Mouse (Mus musculus): ENCODE data around the gene Gne. TPM values are rescaled to one million over a fixed set of nuclear protein-coding genes. Genes with fewer than 3 reads are reported as not detected.
"Not testable (repeated sequence)": the region's sequence is repeated elsewhere in the genome, so short reads cannot be mapped to it uniquely, and the experiment has no call there.

Gene Gne
- polyA plus RNA-seq, 1 experiment: 15.1 TPM

DNA sequence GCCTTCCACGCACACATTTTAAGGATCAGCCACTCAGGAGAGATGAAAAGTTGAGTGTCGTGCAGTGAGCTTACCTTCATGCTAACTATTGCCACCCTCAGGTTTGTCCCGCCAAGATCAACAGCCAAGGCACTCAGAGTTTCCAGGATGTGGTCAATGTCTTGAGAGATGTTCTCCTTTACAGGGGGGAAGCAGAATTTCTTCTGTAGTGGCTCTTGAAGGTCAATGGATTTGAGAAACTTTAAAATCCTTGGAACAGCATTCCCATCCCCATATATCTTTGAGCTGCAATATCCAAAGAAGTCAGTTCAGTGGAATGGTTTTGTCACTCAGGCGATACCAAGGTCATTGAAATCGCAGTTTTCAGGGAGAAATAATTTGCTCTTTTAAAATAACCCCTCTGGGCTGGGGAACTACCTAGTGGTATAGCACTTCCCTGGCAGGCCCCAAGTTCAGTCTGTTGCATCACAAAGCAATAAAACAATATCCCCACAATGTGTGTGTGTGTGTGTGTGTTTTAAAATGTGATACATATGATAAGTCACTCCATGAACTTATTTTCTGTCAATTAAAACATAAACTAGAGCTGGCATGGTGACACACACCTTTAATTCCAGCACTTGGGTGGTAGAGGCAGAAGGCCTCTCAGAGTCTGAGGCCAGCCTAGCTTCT lies 39.2 kb downstream of the Gne start:
- Histone ChIP-seq H3K79me2 (ENCODE audit: control insufficient read depth, insufficient read depth) (no peaks in the 10 kb centered on the region), H3K27me3 (ENCODE audit: control insufficient read depth, insufficient read depth, insufficient read length) (no peaks in the 10 kb centered on the region), H3K36me3 (ENCODE audit: control insufficient read depth, insufficient read depth) (peaks cover 29% of the 10 kb centered on the region), H3K4me3 (ENCODE audit: insufficient read depth, poor library complexity, severe bottlenecking) (no peak overlapping the region), H3ac (ENCODE audit: control insufficient read depth, insufficient read length, low read depth) (no peak overlapping the region), H3K79me3 (ENCODE audit: low read depth) (no peaks in the 10 kb centered on the region)
- TF ChIP-seq MYOD1 (IDR thresholded peaks at IDR 0.05; ENCODE audit: control insufficient read depth, insufficient read length, low read depth) (no peak), MAX (IDR thresholded peaks at IDR 0.05) (no peak), MYOG (IDR thresholded peaks at IDR 0.05; ENCODE audit: control insufficient read depth, extremely low read depth, insufficient read length) (no peak), FOSL1 (IDR thresholded peaks at IDR 0.05; ENCODE audit: insufficient read depth, low read length, poor library complexity, severe bottlenecking) (no peak), CTCF (IDR thresholded peaks at IDR 0.05; ENCODE audit: control insufficient read depth, insufficient read depth, insufficient read length) (no peak), CEBPB (IDR thresholded peaks at IDR 0.05; ENCODE audit: low read depth) (no peak), USF1 (IDR thresholded peaks at IDR 0.05; ENCODE audit: low read depth) (no peak)

DNA sequence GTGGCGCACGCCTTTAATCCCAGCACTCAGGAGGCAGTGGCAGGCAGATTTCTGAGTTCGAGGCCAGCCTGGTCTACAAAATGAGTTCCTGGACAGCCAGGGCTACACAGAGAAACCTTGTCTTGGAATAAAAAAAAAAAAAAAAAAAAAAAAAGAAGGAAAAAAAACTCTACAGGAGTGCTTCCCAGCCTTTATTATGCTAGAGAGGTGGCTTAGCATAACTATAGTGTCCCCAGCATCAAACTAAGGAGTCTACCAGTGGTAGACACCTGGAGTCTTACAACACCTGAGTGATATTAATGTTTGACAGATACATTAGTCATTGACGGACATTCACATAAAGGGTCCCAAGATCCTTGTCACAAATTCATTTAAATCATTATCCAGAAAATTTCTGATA lies 40.8 kb downstream of the Gne start:
- not testable (repeated sequence) for H3K27me3 ChIP-seq (ENCODE audit: control insufficient read depth, insufficient read depth, insufficient read length); H3K79me2 ChIP-seq (ENCODE audit: control insufficient read depth, insufficient read depth); H3K79me3 ChIP-seq (ENCODE audit: low read depth); H3K4me3 ChIP-seq (ENCODE audit: insufficient read depth, poor library complexity, severe bottlenecking); H3ac ChIP-seq (ENCODE audit: control insufficient read depth, insufficient read length, low read depth)
- H3K36me3 ChIP-seq (ENCODE audit: control insufficient read depth, insufficient read depth): peaks cover 30% of the 10 kb centered on the region

DNA sequence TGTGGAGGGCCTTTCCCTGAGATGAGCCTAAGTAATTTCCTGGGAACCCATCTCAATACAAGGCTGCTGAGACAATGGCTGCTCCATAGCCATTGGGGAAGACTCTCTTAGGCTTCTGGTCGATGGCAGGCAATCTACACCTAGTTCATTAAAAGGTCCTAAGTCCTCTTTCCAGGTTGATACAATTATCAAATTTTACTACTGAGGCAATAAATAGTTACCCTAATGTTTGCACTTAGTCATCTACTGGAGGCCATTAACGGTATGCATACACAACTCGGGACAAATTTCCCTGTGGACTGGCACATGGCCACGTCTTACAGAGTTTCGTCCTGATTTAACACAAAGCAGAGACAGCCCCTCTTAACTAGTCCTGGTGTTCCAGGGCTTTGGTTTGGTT lies 41.5 kb downstream of the Gne start:
- no peaks in the 10 kb centered on the region for H3K27me3 ChIP-seq (ENCODE audit: control insufficient read depth, insufficient read depth, insufficient read length)
- no peaks in the 10 kb centered on the region for H3K79me2 ChIP-seq (ENCODE audit: control insufficient read depth, insufficient read depth)
- no peak overlapping the region for H3ac ChIP-seq (ENCODE audit: control insufficient read depth, insufficient read length, low read depth)
- no peak overlapping the region for H3K4me3 ChIP-seq (ENCODE audit: insufficient read depth, poor library complexity, severe bottlenecking)
- TF ChIP-seq MAX (IDR thresholded peaks at IDR 0.05): no peak
- no peak for TF ChIP-seq MYOG (IDR thresholded peaks at IDR 0.05; ENCODE audit: control insufficient read depth, extremely low read depth, insufficient read length)
- no peak for TF ChIP-seq CTCF (IDR thresholded peaks at IDR 0.05; ENCODE audit: control insufficient read depth, insufficient read depth, insufficient read length)
- TF ChIP-seq USF1 (IDR thresholded peaks at IDR 0.05; ENCODE audit: low read depth): no peak
- no peak for TF ChIP-seq MYOD1 (IDR thresholded peaks at IDR 0.05; ENCODE audit: control insufficient read depth, insufficient read length, low read depth)
- TF ChIP-seq FOSL1 (IDR thresholded peaks at IDR 0.05; ENCODE audit: insufficient read depth, low read length, poor library complexity, severe bottlenecking): no peak
- no peak for TF ChIP-seq CEBPB (IDR thresholded peaks at IDR 0.05; ENCODE audit: low read depth)
- H3K79me3 ChIP-seq (ENCODE audit: low read depth): no peaks in the 10 kb centered on the region
- peaks cover 30% of the 10 kb centered on the region for H3K36me3 ChIP-seq (ENCODE audit: control insufficient read depth, insufficient read depth)

DNA sequence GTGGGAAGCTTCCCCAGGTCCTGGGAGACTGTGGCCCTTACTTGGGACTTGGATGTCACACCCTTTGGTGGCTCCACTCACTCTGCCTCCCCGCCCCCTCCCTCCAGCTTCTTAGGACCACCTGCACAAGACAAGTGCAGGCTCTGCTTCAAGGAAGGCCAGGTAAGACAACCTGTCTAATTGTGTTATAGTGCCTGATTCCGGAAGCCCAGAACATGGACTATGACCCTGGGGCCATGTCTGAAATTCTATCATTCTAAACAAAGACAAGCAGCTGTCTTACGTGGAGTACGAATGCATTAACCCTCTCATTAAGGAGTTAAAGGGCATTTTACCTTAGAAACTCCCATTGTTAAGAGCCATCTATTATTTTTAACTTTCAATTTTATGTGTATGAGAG lies 43.2 kb downstream of the Gne start:
- H3K4me3 ChIP-seq (ENCODE audit: insufficient read depth, poor library complexity, severe bottlenecking): no peak overlapping the region
- H3K27me3 ChIP-seq (ENCODE audit: control insufficient read depth, insufficient read depth, insufficient read length): no peaks in the 10 kb centered on the region
- TF ChIP-seq MYOG (IDR thresholded peaks at IDR 0.05; ENCODE audit: control insufficient read depth, extremely low read depth, insufficient read length): no peak
- TF ChIP-seq USF1 (IDR thresholded peaks at IDR 0.05; ENCODE audit: low read depth): no peak
- no peak for TF ChIP-seq CTCF (IDR thresholded peaks at IDR 0.05; ENCODE audit: control insufficient read depth, insufficient read depth, insufficient read length)
- TF ChIP-seq CEBPB (IDR thresholded peaks at IDR 0.05; ENCODE audit: low read depth): no peak
- no peak for TF ChIP-seq MAX (IDR thresholded peaks at IDR 0.05)
- TF ChIP-seq FOSL1 (IDR thresholded peaks at IDR 0.05; ENCODE audit: insufficient read depth, low read length, poor library complexity, severe bottlenecking): no peak
- no peak for TF ChIP-seq MYOD1 (IDR thresholded peaks at IDR 0.05; ENCODE audit: control insufficient read depth, insufficient read length, low read depth)
- peaks cover 31% of the 10 kb centered on the region for H3K36me3 ChIP-seq (ENCODE audit: control insufficient read depth, insufficient read depth)
- no peaks in the 10 kb centered on the region for H3K79me2 ChIP-seq (ENCODE audit: control insufficient read depth, insufficient read depth)
- no peak overlapping the region for H3ac ChIP-seq (ENCODE audit: control insufficient read depth, insufficient read length, low read depth)
- no peaks in the 10 kb centered on the region for H3K79me3 ChIP-seq (ENCODE audit: low read depth)

DNA sequence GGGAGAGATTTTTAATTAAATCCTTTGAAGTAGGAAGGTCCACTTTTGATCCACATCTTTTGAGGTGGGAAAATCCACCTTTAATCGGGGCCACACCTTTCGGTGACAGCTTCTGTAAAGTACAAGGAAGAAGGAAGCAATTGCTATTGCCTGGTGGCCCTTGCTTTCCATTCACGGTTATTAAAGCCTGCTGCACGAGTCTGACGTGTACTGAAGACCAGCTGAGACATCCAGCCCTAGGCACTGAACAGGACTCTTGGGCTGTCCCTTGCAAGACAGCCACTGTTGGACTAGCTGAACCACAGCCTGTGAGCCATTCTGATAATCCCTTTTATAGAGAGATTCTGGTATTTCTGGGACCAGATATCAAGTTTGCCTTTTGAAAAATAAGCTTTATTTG lies 47.5 kb downstream of the Gne start:
- Histone ChIP-seq H3K79me3 (ENCODE audit: low read depth) (no peaks in the 10 kb centered on the region), H3K36me3 (ENCODE audit: control insufficient read depth, insufficient read depth) (peaks cover 43% of the 10 kb centered on the region), H3K4me3 (ENCODE audit: insufficient read depth, poor library complexity, severe bottlenecking) (no peak overlapping the region), H3ac (ENCODE audit: control insufficient read depth, insufficient read length, low read depth) (no peak overlapping the region), H3K27me3 (ENCODE audit: control insufficient read depth, insufficient read depth, insufficient read length) (no peaks in the 10 kb centered on the region), H3K79me2 (ENCODE audit: control insufficient read depth, insufficient read depth) (no peaks in the 10 kb centered on the region)
- TF ChIP-seq CTCF (IDR thresholded peaks at IDR 0.05; ENCODE audit: control insufficient read depth, insufficient read depth, insufficient read length): no peak
- TF ChIP-seq CEBPB (IDR thresholded peaks at IDR 0.05; ENCODE audit: low read depth): no peak
- TF ChIP-seq USF1 (IDR thresholded peaks at IDR 0.05; ENCODE audit: low read depth): no peak
- TF ChIP-seq MYOG (IDR thresholded peaks at IDR 0.05; ENCODE audit: control insufficient read depth, extremely low read depth, insufficient read length): no peak
- no peak for TF ChIP-seq FOSL1 (IDR thresholded peaks at IDR 0.05; ENCODE audit: insufficient read depth, low read length, poor library complexity, severe bottlenecking)
- TF ChIP-seq MYOD1 (IDR thresholded peaks at IDR 0.05; ENCODE audit: control insufficient read depth, insufficient read length, low read depth): no peak
- TF ChIP-seq MAX (IDR thresholded peaks at IDR 0.05): no peak

DNA sequence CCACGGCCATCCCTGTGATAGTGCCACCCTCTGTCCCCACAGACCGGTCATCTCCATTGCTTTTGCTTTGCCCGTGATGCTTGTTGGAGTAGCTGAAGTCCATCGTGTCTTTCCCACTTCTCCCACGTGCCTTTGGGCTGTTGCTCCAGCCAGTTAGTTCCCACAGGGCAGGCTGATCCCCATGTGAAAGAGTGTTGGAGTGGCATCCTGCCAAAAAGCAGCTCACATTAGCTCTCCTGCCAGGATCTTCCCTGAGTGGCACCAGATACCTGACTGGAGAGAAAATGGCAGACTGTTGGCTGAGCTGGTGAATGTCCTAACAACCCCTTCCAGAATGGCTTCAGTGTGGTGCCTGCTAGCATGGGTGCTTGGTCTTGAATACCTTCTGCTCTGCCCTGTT lies 52.5 kb downstream of the Gne start:
- Histone ChIP-seq H3ac (ENCODE audit: control insufficient read depth, insufficient read length, low read depth) (no peak overlapping the region), H3K79me2 (ENCODE audit: control insufficient read depth, insufficient read depth) (no peaks in the 10 kb centered on the region), H3K4me3 (ENCODE audit: insufficient read depth, poor library complexity, severe bottlenecking) (no peak overlapping the region), H3K79me3 (ENCODE audit: low read depth) (peaks cover 4% of the 10 kb centered on the region), H3K27me3 (ENCODE audit: control insufficient read depth, insufficient read depth, insufficient read length) (no peaks in the 10 kb centered on the region), H3K36me3 (ENCODE audit: control insufficient read depth, insufficient read depth) (peaks cover 76% of the 10 kb centered on the region)
- TF ChIP-seq CTCF (IDR thresholded peaks at IDR 0.05; ENCODE audit: control insufficient read depth, insufficient read depth, insufficient read length) (no peak), MYOG (IDR thresholded peaks at IDR 0.05; ENCODE audit: control insufficient read depth, extremely low read depth, insufficient read length) (no peak)

Measured in C2C12 (cell line).